Mouse (Mus musculus) midbrain, embryonic 12.5 days (tissue): Measurements from ENCODE around the gene Sipa1l1. TPM values are rescaled to one million over a fixed set of nuclear protein-coding genes. Genes with fewer than 3 reads are reported as not detected.
A peak's percentile ranks its signal among the peaks of the same experiment; 100 is the strongest.

Experiments
- ATAC-seq: fragments of 200-750 bp; cut with Nextera tagmentation; 2 replicates; pipeline ENCODE4 v1.8.0; 2017; ENCODE audit warnings: low read depth, moderate TSS enrichment, moderate library complexity; ENCODE audit not compliant: low FRiP score
- H3K27ac ChIP-seq: fragments of 300-500 bp; sonication (generic); replicated peaks from 2 replicates; pipeline ENCODE4 v1.5.1; 2016; ENCODE audit warnings: mild to moderate bottlenecking
- H3K27me3 ChIP-seq: fragments of 300-500 bp; sonication (generic); 2 replicates; pipeline ENCODE4 v1.6.1; 2016; ENCODE audit warnings: mild to moderate bottlenecking
- H3K36me3 ChIP-seq: fragments of 300-500 bp; sonication (generic); 2 replicates; pipeline ENCODE4 v1.6.1; 2016
- H3K4me1 ChIP-seq: fragments of 300-500 bp; sonication (generic); 2 replicates; pipeline ENCODE4 v1.6.1; 2016
- H3K4me2 ChIP-seq: fragments of 300-500 bp; sonication (generic); replicated peaks from 2 replicates; pipeline ENCODE4 v1.6.1; 2016; ENCODE audit warnings: mild to moderate bottlenecking, moderate library complexity
- H3K4me3 ChIP-seq: fragments of 300-500 bp; sonication (generic); 2 replicates; pipeline ENCODE4 v1.5.1; 2016; ENCODE audit warnings: mild to moderate bottlenecking
- H3K9ac ChIP-seq: fragments of 300-500 bp; sonication (generic); replicated peaks from 2 replicates; pipeline ENCODE4 v1.6.1; 2016; ENCODE audit warnings: mild to moderate bottlenecking, moderate library complexity
- H3K9me3 ChIP-seq: fragments of 300-500 bp; sonication (generic); 2 replicates; pipeline ENCODE4 v1.6.1; 2016; ENCODE audit warnings: mild to moderate bottlenecking
- WGBS: fragments of 180-500 bp; shearing (Covaris S2); methylation state at CpG from one replicate; pipeline ENCODE4 v1.1.7; 2016; 5-methylcytosine and 5-hydroxymethylcytosine counted together
- polyA plus RNA-seq: library from polyadenylated mRNA; unstranded; fragments of >200 nt; fragmentation: Nextera tagmentation; extraction: Ambion mirVana; gene quantifications from 2 replicates; pipeline ENCODE4 v1.2.1, GENCODE M21; 2016

Sipa1l1 gene
- polyA plus RNA-seq, 1 experiment from 2014 or later: 28.6 TPM

DNA sequence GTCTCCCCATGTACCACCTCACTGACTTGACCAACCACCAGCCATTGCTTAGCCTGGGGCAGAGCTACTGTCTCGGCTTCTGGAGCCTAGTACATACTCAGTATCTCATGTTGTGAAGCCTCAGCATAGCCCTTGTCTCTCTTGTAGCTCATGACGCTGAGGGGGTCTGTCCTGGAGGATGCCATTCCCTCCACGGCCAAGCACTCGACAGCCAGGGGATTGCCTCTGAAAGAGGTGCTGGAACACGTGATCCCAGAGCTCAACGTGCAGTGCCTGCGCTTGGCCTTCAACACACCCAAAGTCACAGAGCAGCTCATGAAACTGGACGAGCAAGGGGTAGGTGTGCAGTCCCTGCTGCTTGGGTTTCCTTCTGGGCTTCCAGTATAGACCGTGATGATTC is 193.7 kb downstream of the Sipa1l1 start:
- 89% methylated on average over 9 of the region's 9 CpGs for WGBS

DNA sequence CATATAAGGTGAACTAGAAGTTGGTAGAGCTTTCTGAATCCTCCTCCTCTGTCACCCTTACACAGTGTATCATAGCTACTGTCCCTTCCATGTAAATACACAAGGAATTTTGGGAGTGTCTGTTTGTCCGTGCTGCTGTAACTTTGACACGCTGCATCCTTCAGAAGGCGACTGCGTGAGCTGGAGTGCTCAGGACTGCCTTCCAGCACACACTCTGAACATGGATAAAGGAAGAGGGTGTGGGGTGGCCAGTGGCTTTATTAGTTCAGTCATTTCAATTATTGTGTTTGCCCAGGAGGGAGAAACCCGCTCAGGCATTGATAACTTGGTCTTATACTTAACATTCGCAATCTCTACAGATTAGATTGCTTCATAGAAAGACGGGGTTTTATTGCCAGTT is 195.1 kb downstream of the Sipa1l1 start:
- no peak overlapping the region for H3K4me3 ChIP-seq
- no peak for ATAC-seq
- H3K9ac ChIP-seq: no peak overlapping the region
- H3K36me3 ChIP-seq: no peaks in the 10 kb centered on the region
- H3K27me3 ChIP-seq: no peaks in the 10 kb centered on the region
- 73% methylated on average over 7 of the region's 7 CpGs for WGBS
- no peak overlapping the region for H3K27ac ChIP-seq
- H3K4me1 ChIP-seq: peaks cover 13% of the 10 kb centered on the region
- no peaks in the 10 kb centered on the region for H3K9me3 ChIP-seq
- no peak overlapping the region for H3K4me2 ChIP-seq

More for the DNA sequence above, 193.7 kb downstream of the Sipa1l1 start:
- H3K36me3 ChIP-seq: no peaks in the 10 kb centered on the region
- no peak overlapping the region for H3K9ac ChIP-seq
- H3K4me1 ChIP-seq: peaks cover 8% of the 10 kb centered on the region; the same call in 1 of the 2 replicates
- no peak overlapping the region for H3K4me3 ChIP-seq
- H3K4me2 ChIP-seq: no peak overlapping the region
- no peak for ATAC-seq
- no peak overlapping the region for H3K27ac ChIP-seq
- H3K27me3 ChIP-seq: no peaks in the 10 kb centered on the region
- H3K9me3 ChIP-seq: no peaks in the 10 kb centered on the region

DNA sequence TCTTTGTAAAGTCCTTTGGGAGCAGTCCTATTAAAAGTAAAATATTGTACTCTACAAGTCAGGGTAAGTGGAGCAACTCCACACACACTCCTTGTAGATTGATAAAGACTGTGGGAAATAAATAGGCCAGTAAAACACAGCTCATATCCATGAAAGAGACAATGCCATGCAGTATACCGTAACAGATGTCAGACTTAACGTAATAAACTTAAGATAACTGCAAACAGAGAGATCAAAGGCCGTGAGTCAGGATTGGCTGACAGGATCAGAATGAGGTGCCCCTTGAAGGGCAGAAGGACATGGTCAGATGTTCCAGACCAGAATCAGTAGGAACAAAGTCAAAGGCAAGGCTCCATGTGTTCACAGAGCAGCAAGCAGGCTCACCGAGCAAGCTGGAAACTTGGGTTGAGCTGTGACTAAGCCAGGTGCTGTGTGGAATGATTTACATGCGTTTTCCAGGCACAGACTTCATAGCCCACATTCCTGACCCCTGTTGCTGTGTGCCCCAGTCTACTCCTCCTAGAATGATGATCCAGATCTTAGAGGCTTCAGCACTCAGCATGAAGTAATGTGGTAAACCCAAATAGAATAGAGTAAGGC is 196.3 kb downstream of the Sipa1l1 start:
- H3K9me3 ChIP-seq: no peaks in the 10 kb centered on the region
- H3K4me1 ChIP-seq: peaks cover 24% of the 10 kb centered on the region
- no peak for ATAC-seq
- no peak overlapping the region for H3K4me2 ChIP-seq
- H3K36me3 ChIP-seq: no peaks in the 10 kb centered on the region
- WGBS: 60% methylated on average over 5 of the region's 5 CpGs
- H3K27me3 ChIP-seq: no peaks in the 10 kb centered on the region
- no peak overlapping the region for H3K4me3 ChIP-seq
- 0 out of 2 replicates have a peak overlapping the region, but pooled peaks have one; percentile 25 for H3K27ac ChIP-seq
- H3K9ac ChIP-seq: no peak overlapping the region

DNA sequence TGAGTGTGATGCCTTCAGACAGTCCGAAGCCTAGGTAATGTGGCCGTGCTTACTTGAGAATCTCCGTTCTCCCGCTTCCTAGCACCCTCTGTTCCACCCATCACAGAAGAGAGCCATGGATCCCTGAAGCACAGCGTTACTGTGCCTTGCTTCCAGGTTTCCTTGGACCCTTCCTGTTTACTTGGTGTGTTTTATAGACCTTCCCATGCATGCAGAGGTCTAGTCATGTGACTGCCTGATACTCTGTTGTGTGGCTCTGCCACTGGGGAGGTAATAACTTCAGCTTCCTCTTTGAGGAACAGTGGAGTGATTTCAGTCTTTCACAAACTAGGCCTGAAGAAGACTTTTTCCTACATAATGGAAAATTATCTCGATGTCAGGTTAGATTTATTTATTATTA is 197.6 kb downstream of the Sipa1l1 start:
- Histone ChIP-seq H3K4me2 (no peak overlapping the region), H3K4me3 (no peak overlapping the region), H3K36me3 (no peaks in the 10 kb centered on the region), H3K4me1 (peaks cover 33% of the 10 kb centered on the region), H3K9ac (no peak overlapping the region), H3K9me3 (no peaks in the 10 kb centered on the region), H3K27me3 (no peaks in the 10 kb centered on the region), H3K27ac (no peak overlapping the region)
- no peak for ATAC-seq
- WGBS: 96% methylated on average over 6 of the region's 6 CpGs

DNA sequence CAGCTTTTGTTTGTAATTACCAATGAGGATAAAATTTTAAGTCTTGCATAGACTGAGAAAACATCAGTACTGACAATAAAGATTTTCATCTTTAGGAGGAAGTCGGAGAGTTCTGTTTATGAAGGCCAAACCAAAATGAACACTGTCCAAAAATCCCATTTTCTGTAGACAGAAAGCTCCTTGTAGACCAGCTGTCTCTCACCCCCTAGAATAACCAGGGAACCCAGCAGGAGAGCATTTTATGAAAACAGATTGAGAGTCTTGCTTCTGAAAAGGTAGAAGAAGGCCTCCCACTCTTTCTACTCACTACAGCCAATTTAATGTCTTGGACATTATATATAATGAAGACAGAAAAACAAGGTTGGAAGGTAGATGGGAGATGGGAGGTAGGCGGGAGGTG is 198.2 kb downstream of the Sipa1l1 start:
- H3K27me3 ChIP-seq: no peaks in the 10 kb centered on the region

DNA sequence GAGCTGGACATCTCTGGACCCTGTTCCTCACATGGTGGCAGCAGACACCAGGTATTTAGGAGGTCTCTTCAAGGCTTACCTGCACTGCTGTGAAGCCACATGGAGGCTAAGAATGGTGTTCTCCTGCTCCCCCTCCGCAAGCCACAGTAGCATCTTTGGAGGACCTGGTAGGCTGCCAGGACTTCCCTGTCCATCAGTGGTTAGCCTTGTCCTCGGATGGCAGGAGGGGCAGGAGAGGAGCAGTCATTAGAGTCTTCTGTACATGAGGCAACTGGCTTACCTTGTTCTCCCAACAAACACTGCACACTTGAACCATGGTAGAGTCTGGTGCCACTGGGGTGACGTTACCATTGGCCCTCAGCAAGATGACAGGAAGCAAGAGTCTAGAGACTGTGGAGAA is 198.9 kb downstream of the Sipa1l1 start:
- H3K4me3 ChIP-seq: no peak overlapping the region
- 90% methylated on average over 3 of the region's 3 CpGs for WGBS
- H3K27ac ChIP-seq: no peak overlapping the region
- H3K36me3 ChIP-seq: no peaks in the 10 kb centered on the region
- H3K4me2 ChIP-seq: no peak overlapping the region
- H3K27me3 ChIP-seq: no peaks in the 10 kb centered on the region
- H3K4me1 ChIP-seq: peaks cover 40% of the 10 kb centered on the region
- H3K9me3 ChIP-seq: no peaks in the 10 kb centered on the region
- no peak overlapping the region for H3K9ac ChIP-seq
- ATAC-seq: no peak

More for the DNA sequence above, 198.2 kb downstream of the Sipa1l1 start:
- no peak for ATAC-seq
- Histone ChIP-seq H3K4me3 (no peak overlapping the region), H3K9ac (no peak overlapping the region), H3K27ac (no peak overlapping the region), H3K4me1 (peaks cover 38% of the 10 kb centered on the region), H3K9me3 (no peaks in the 10 kb centered on the region), H3K4me2 (no peak overlapping the region), H3K36me3 (no peaks in the 10 kb centered on the region)
- 93% methylated on average over 2 of the region's 2 CpGs for WGBS

DNA sequence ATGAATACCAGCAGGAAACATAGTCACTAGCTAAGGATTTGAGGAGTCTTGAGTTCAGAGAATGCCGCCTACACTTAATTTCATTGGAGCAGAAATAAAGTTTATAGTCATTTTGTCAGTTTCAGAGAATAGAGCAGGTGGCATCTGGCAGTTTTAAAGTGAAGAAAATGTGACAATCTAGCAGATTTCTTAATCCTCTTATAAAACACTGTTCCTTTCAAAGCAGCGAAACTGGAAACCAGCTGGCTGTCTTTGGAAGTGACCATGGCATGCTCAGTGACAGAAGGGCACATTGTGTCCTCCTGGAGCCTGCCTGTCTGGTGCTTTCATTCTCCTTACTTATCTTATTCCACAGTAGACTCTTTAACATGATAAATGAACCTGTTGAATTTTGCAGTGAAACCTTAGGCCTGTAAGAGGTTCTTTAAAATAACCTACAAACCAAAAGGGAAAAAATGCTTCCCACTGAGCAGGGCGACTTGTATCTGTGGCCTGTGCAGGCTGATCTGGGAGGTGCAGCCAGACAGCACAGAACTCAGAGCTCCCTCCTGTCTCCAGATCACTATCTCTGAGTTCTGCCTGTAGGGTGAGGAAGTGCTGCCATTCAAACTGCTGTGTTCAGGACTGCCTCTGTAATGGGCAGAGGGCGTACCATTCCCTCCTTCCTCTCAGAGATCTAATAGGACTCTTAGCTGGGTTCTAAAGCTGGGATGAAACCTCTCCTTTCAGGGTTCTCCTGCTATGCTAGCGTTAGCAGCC is 200.5 kb downstream of the Sipa1l1 start:
- WGBS: 36% methylated on average over 5 of the region's 5 CpGs
- Histone ChIP-seq H3K27me3 (no peaks in the 10 kb centered on the region), H3K4me2 (no peak overlapping the region), H3K4me3 (no peak overlapping the region), H3K9me3 (no peaks in the 10 kb centered on the region), H3K9ac (no peak overlapping the region), H3K27ac (peak overlapping the region; percentile 72), H3K4me1 (peaks cover 43% of the 10 kb centered on the region), H3K36me3 (no peaks in the 10 kb centered on the region)
- 0 out of 2 replicates have a peak, but pooled peaks have one; percentile 49 for ATAC-seq

DNA sequence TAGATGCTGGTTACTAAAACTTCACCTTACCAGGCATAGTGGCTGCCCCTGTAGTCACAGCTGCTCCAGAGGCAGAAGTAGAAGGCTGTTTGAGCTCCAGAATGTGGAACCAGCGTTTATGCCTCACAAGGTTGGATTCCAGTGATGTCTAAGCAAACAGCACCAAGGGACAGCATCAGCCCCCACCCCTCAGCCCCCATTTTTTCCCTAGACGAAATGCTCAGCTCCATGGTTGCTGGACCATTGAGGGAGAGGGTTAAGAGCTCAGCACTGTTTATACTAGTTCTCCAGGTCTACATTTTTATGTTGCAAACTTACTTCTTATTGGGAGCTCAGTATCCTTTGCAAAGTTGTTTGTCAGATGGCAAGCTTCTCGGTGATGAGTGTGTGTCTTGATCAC is 202.1 kb downstream of the Sipa1l1 start:
- H3K9me3 ChIP-seq: no peaks in the 10 kb centered on the region
- H3K27ac ChIP-seq: no peak overlapping the region
- H3K36me3 ChIP-seq: no peaks in the 10 kb centered on the region
- no peak overlapping the region for H3K4me2 ChIP-seq
- H3K4me1 ChIP-seq: peaks cover 35% of the 10 kb centered on the region
- no peaks in the 10 kb centered on the region for H3K27me3 ChIP-seq
- no peak overlapping the region for H3K9ac ChIP-seq
- WGBS: 68% methylated on average over 3 of the region's 3 CpGs
- no peak for ATAC-seq
- H3K4me3 ChIP-seq: no peak overlapping the region

DNA sequence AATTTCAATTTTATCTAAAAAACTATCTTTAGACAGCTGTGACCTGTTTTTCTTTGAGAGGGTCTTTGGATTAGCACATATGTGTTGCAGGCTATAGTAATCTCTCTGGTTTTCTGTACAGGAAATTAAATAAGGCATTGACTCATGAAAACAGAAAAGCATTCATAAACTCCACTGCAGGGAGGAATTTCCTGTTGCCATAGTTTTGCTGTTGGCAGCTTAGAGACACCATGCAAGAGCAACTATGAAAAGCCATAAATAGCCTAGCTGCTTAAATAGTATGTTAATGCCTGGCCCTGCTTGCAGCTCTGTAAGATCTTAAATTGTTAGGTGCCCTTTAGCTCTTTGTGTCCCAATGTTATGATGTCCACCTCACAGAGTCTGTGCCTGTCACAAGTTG is 204.9 kb downstream of the Sipa1l1 start:
- Histone ChIP-seq H3K27ac (no peak overlapping the region), H3K9ac (no peak overlapping the region), H3K9me3 (no peaks in the 10 kb centered on the region), H3K4me1 (peaks cover 32% of the 10 kb centered on the region), H3K4me2 (no peak overlapping the region), H3K27me3 (no peaks in the 10 kb centered on the region), H3K36me3 (no peaks in the 10 kb centered on the region), H3K4me3 (no peak overlapping the region)
- no peak for ATAC-seq

DNA sequence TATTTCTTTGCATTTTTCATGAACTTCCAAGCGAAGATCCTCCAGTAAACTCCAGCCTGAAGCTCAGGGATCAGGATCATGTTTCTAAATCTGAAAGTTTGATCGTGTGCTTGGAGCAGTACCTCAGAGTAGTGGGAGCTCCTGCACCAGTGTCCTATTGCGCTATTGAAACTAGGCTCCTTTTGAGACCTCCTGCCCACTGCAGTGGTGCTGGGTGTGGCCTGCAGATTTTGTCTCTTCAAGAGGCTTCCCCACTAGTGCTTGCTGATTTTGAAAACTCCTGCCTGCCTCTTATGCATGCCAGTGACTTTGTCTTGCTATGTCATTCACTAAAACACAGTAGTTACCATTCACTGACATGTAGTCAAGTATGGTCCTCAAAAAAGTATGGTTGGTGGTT is 213.8 kb downstream of the Sipa1l1 start:
- Histone ChIP-seq H3K9me3 (no peaks in the 10 kb centered on the region), H3K9ac (no peak overlapping the region), H3K4me3 (no peak overlapping the region), H3K27ac (no peak overlapping the region), H3K4me1 (no peaks in the 10 kb centered on the region; the same call in 1 of the 2 replicates), H3K36me3 (peaks cover 8% of the 10 kb centered on the region; the same call in 1 of the 2 replicates), H3K27me3 (no peaks in the 10 kb centered on the region), H3K4me2 (no peak overlapping the region)
- no peak for ATAC-seq
- WGBS: 82% methylated on average over 3 of the region's 3 CpGs

DNA sequence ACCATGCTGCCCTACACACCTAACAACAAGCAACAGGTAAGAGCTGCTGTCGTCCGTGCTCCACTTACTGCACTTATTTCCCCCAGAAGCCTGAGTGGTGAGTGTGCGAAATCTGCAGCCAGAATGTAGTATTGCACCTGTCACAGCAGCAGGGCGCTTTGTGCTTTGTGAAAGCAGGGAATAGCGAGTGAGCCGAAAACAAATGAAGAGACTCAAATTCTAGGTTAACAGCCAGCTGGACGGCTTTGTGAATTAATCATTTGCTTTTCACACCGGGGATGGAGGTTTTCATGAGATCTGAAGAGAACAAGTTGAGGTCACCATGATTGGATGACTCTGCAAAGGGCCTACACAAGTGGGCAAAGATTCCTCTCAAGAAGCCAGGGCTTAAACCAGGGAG is 215.6 kb downstream of the Sipa1l1 start:
- no peaks in the 10 kb centered on the region; the same call in 1 of the 2 replicates for H3K4me1 ChIP-seq
- no peaks in the 10 kb centered on the region for H3K9me3 ChIP-seq
- no peak overlapping the region for H3K27ac ChIP-seq
- 77% methylated on average over 8 of the region's 8 CpGs for WGBS
- no peak overlapping the region for H3K9ac ChIP-seq
- ATAC-seq: no peak
- no peak overlapping the region for H3K4me2 ChIP-seq
- no peaks in the 10 kb centered on the region for H3K27me3 ChIP-seq
- peaks cover 8% of the 10 kb centered on the region; the same call in 1 of the 2 replicates for H3K36me3 ChIP-seq
- H3K4me3 ChIP-seq: no peak overlapping the region

DNA sequence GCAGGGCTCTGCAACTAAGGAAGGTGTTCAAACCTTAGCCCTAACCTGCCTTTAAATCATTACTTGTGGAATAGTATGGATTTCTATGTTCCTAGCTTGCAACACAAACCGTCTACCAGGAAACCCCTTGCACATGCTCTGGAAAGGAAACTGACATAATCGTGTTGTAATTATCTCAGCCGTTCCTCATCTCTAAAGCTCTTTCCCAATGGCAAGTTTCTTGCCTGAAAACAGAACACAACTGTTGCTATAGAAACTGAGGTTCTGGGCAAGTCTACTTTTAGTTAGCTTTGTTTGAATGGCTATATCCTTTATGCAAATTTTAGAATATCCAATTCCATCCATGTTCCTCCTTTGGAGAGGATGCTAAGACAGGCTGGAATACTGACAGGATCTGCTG is 217.9 kb downstream of the Sipa1l1 start:
- Histone ChIP-seq H3K36me3 (peaks cover 8% of the 10 kb centered on the region; the same call in 1 of the 2 replicates), H3K4me3 (no peak overlapping the region), H3K27ac (no peak overlapping the region), H3K27me3 (no peaks in the 10 kb centered on the region), H3K4me1 (no peaks in the 10 kb centered on the region; the same call in 1 of the 2 replicates), H3K4me2 (no peak overlapping the region), H3K9ac (no peak overlapping the region), H3K9me3 (no peaks in the 10 kb centered on the region)
- no peak for ATAC-seq
- 86% methylated on average over 3 of the region's 3 CpGs for WGBS
